Mouse (Mus musculus) C2C12 (cell line): ENCODE results near the gene Trim28.

ENCODE experiments used
- CEBPB ChIP-seq: IDR thresholded peaks from one replicate; pipeline ENCODE4 v1.6.1; 2011; ENCODE audit warnings: low read depth, mild to moderate bottlenecking, control low read depth, moderate library complexity
- CTCF ChIP-seq: IDR thresholded peaks from one replicate; pipeline ENCODE4 v1.5.1; 2011; ENCODE audit not compliant: control insufficient read depth, insufficient read depth, insufficient read length
- FOSL1 ChIP-seq: IDR thresholded peaks from one replicate; pipeline ENCODE4 v1.8.0; 2011; ENCODE audit warnings: mild to moderate bottlenecking, low read length; ENCODE audit not compliant: poor library complexity, insufficient read depth, severe bottlenecking
- MYOD1 ChIP-seq: IDR thresholded peaks from one replicate; pipeline ENCODE4 v1.6.1; 2011; ENCODE audit warnings: low read depth; ENCODE audit not compliant: control insufficient read depth, insufficient read length
- MYOG ChIP-seq: IDR thresholded peaks from one replicate; pipeline ENCODE4 v1.6.1; 2011; ENCODE audit not compliant: control insufficient read depth, insufficient read length; ENCODE audit errors: extremely low read depth

- no peak for TF ChIP-seq MYOG
- TF ChIP-seq CTCF, result no peak
- no peak for TF ChIP-seq FOSL1
- no peak for TF ChIP-seq CEBPB
- TF ChIP-seq MYOD1, result no peak
These were observed 44.7 kb downstream of the Trim28 start for GRCm38 (mm10) chr7:13043445-13044253.
